Mouse (Mus musculus) liver, embryonic 14.5 days (tissue): ENCODE measurements at regions not wholly inside any gene's neighbourhood (a gene's known extent, or its start where the extent isn't known, plus 50 kb on each side); places are given as distances from the start of the nearest gene placed in this dataset.

Experiments used
- ATAC-seq: fragments of 200-750 bp; cut with Nextera tagmentation; 2 replicates; pipeline ENCODE4 v1.8.0; 2017; ENCODE audit warnings: moderate number of reproducible peaks, mild to moderate bottlenecking, moderate library complexity; ENCODE audit not compliant: insufficient read depth
- DNase-seq, 3 experiments: peaks; one replicate each; pipeline ENCODE4 v3.0.0-alpha.2; 2012 to 2013; ENCODE audit warnings: low read depth in 3 of 3, low spot score in 3 of 3
- H3K27ac ChIP-seq: fragments of 300-500 bp; sonication (generic); 2 replicates; pipeline ENCODE4 v1.5.1; 2014; ENCODE audit warnings: moderate library complexity, mild to moderate bottlenecking, control low read depth, inconsistent platforms
- H3K27me3 ChIP-seq: fragments of 300-500 bp; sonication (generic); 2 replicates; pipeline ENCODE4 v1.6.1; 2014; ENCODE audit warnings: mild to moderate bottlenecking, low read length, moderate library complexity; ENCODE audit not compliant: control insufficient read depth, insufficient read depth
- H3K36me3 ChIP-seq: fragments of 300-500 bp; sonication (generic); replicated peaks from 2 replicates; pipeline ENCODE4 v1.6.1; 2014; ENCODE audit warnings: low read depth; ENCODE audit not compliant: control insufficient read depth, insufficient read depth
- H3K4me1 ChIP-seq, 2 experiments: fragments of 200-500 bp in 1 of 2; fragments of 300-500 bp in 1 of 2; sonication (generic) in 1 of 2; replicated peaks; 2 replicates each; pipeline ENCODE4 v1.6.1; 2012 to 2014; ENCODE audit warnings: antibody characterized with exemption in 1 of 2, inconsistent platforms in 1 of 2, low read length in 1 of 2; ENCODE audit not compliant: control insufficient read depth in 2 of 2, insufficient read depth in 2 of 2
- H3K4me2 ChIP-seq: fragments of 300-500 bp; sonication (generic); 2 replicates; pipeline ENCODE4 v1.6.1; 2014; ENCODE audit warnings: low read depth, mild to moderate bottlenecking, control low read depth, moderate library complexity
- H3K4me3 ChIP-seq, 2 experiments: fragments of 200-500 bp in 1 of 2; fragments of 300-500 bp in 1 of 2; sonication (generic) in 1 of 2; 2 replicates each; pipeline ENCODE4 v1.5.1; 2012 to 2014; ENCODE audit warnings: low read depth in 2 of 2, low read length in 2 of 2, mild to moderate bottlenecking in 2 of 2, control low read depth in 1 of 2, inconsistent platforms in 1 of 2, moderate library complexity in 1 of 2; ENCODE audit not compliant: insufficient read depth in 1 of 2
- H3K9ac ChIP-seq: fragments of 300-500 bp; sonication (generic); replicated peaks from 2 replicates; pipeline ENCODE4 v1.6.1; 2014; ENCODE audit warnings: mild to moderate bottlenecking, control low read depth, moderate library complexity
- H3K9me3 ChIP-seq: fragments of 300-500 bp; sonication (generic); 2 replicates; pipeline ENCODE4 v1.6.1; 2016; ENCODE audit warnings: low read length, mixed read lengths; ENCODE audit not compliant: control insufficient read depth
- CTCF ChIP-seq: IDR thresholded peaks from 2 replicates; pipeline ENCODE4 v1.5.1; 2016; ENCODE audit warnings: antibody characterized with exemption, low read depth, control low read depth
- EP300 ChIP-seq: IDR thresholded peaks from 2 replicates; pipeline ENCODE4 v1.6.1; 2016; ENCODE audit warnings: antibody characterized with exemption, low read depth
- WGBS: fragments of 180-500 bp; shearing (Covaris S2); extraction: QIAGEN DNeasy Blood & Tissue Kit; methylation state at CpG from one replicate; pipeline ENCODE4 v1.1.7; 2014; ENCODE audit not compliant: insufficient replicate concordance; 5-methylcytosine and 5-hydroxymethylcytosine counted together

- DNase-seq (peak in 2 of 3 experiments; percentile 2 to 11), ATAC-seq (no peak)
- 18% methylated on average over 8 of the region's 8 CpGs for WGBS
Measured at GRCm38 (mm10) chr16:79168193-79168592, 77.3 kb upstream of the Tmprss15 start.

GRCm38 (mm10) chr16:79142813-79143212 is 51.9 kb upstream of the Tmprss15 start:
- no peak for ATAC-seq
- WGBS, result 41% methylated on average over 1 of the region's 1 CpGs
- no peaks in the 10 kb centered on the region for H3K9me3 ChIP-seq
- no peaks in the 10 kb centered on the region for H3K27me3 ChIP-seq
- no peak overlapping the region for H3K4me3 ChIP-seq
- no peak overlapping the region for H3K4me2 ChIP-seq
- no peak for TF ChIP-seq EP300
- no peak for TF ChIP-seq CTCF
- no peak overlapping the region for H3K9ac ChIP-seq
- H3K36me3 ChIP-seq, result no peaks in the 10 kb centered on the region
- no peak for DNase-seq
- H3K4me1 ChIP-seq, result no peaks in the 10 kb centered on the region
- no peak overlapping the region for H3K27ac ChIP-seq

More at GRCm38 (mm10) chr16:79168193-79168592, 77.3 kb upstream of the Tmprss15 start:
- Histone ChIP-seq H3K4me3 (no peak overlapping the region), H3K27me3 (no peaks in the 10 kb centered on the region), H3K9ac (no peak overlapping the region), H3K36me3 (no peaks in the 10 kb centered on the region), H3K4me1 (no peaks in the 10 kb centered on the region), H3K4me2 (no peak overlapping the region), H3K9me3 (no peaks in the 10 kb centered on the region), H3K27ac (no peak overlapping the region)
- TF ChIP-seq EP300 (no peak), CTCF (peak; percentile 53)
